Mouse (Mus musculus): Measurements from ENCODE around the gene Tmem185b.

- no peak for TF ChIP-seq CTCF (IDR thresholded peaks at IDR 0.05)
- TF ChIP-seq EP300 (IDR thresholded peaks at IDR 0.05; ENCODE audit: insufficient read depth, low read depth, low read length), result no peak
- no peak for TF ChIP-seq POLR2A (IDR thresholded peaks at IDR 0.05; ENCODE audit: insufficient read depth, low read depth, low read length)
Observed at GRCm38 (mm10) chr1:119521029-119521428, 4.9 kb upstream of the Tmem185b start.

All from heart, adult 2 months (tissue).